Mouse (Mus musculus): ENCODE results near the gene She. TPM values are rescaled to one million over a fixed set of nuclear protein-coding genes. Genes with fewer than 3 reads are reported as not detected.

The She gene
- total RNA-seq, 2 experiments from 2014 or later, result 3.4 to 3.5 TPM

DNA sequence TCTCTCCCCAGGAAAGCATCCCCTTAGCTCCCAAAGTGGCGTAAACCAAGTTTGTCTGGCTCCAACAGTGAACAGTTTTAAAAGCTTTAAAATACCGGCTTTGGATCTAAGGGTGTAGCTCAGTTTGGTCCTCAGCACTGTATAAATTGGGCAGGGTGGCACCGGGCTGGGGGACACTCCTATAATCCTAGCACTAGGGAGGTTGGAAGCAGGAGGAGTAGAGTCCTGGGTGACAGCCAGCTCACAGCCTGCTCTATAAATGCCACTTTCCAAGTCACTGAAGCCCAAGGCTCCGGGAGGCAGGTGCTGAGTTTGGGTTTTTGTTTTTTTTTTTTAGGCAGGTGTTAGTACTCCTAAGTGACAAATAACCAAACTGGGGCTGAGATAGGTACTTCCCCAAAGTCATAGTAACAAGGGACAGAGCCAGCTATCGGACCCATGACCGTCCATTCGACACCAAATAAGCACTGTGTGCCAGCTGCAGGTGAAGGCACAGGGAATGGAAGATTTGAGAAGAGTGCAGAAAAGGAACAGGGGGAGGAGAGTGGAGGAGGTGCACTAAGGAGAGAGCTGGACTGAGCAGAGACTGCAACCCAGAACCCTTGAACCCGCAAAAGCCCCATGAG is 51.5 kb downstream of the She start:
- DNase-seq (ENCODE audit: low spot score in 2 of 2), result no peak

DNA sequence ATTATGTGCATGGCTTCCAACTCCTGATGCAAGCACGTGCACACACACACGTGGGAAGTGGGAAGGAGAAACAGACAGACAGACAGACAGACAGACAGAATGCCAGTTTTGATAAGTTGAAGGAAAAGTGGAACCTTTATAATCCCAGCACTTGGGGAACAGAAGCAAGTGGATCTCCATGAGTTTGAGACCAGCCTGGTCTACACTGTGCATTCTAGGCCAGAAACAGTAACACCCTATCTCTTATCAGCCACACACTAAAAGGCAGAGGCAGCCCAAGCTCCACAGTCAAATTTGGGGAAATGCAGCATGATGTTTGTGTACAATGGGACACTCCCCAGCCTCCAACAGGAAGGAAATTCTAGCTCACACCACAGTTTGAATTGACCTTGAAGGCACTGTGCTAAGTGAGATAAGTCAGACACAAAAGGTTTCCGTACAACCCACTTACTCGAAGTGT is 52.4 kb downstream of the She start:
- no peak for DNase-seq (ENCODE audit: low spot score in 2 of 2)

DNA sequence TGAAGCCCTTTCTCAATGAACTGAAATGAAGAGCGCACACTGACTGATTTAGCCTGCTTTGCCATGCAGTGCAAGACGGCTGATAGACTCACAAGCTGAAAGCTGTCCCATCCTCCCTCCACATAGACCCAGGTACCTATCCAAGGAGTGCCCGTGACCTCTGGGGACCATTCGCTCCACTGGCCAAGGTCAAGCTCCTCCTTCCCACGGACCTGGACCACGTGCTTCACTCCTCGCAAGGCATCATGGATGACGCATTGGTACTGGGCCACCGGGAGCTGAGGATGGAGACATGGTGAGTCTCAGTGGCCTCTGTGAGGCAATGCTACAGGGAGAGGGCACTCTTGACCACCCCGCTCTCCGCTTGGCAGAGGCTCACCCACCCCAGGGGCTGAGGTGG is 54.6 kb downstream of the She start:
- DNase-seq (ENCODE audit: low spot score in 2 of 2), result no peak

DNA sequence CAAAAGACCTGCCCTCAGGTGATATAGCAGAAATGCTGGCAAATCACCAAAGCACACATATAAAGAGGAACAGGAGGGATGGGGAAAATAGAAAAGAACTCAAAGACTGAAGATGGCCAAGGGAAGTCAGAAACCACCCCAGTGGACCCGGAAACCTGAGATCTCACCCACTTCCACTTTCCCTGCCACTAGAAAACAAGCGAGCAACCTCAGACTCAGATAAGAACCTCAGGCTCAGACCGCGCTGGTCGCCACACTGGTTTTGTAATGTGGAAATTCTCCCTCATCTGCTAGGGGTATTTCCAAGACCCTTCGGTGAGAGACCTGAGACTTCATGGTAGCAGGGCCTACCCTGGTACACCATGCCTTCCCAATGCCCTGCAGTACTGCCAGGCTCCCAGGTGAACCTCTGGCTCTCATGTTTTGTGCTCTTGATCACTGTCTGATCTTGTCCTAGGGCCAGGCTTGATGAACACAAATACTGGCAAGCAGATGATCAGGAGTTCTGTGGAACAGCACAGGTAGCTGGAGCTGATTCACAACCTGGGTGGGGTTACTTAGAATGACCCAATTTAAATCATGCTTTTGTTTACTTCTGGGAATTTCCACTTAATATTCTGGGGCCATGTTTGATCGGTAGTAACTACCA is 56.5 kb downstream of the She start:
- no peak for DNase-seq (ENCODE audit: low spot score in 2 of 2)

DNA sequence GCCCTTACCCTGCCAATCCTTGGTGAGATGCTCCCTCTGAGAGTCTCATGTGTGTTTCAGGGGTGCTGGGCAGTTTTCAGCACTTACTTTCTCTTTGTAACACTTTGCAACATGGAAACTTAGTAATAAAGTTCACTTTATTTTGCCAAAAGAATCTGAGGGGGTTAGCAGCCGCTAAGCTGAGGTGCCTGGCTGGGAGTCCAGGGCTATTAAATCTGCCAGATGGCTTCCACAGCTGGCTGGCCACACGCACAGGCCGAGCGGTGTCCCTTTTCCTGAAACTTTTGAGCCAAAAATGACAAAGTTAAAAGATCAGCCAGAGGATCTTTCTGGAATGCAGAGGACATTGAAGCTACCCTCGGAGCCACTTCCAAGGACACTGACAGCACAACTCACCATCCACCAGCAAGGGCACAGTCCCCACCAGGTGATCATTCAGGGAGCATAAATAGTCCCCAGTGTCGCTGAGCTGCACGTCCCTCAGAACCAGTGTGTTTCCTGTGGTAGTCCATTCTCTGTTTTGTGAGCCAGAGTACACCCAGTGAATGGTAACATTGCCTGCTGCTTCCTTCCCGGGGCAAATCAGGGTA is 58.8 kb downstream of the She start:
- no peak for DNase-seq (ENCODE audit: low spot score in 2 of 2)

DNA sequence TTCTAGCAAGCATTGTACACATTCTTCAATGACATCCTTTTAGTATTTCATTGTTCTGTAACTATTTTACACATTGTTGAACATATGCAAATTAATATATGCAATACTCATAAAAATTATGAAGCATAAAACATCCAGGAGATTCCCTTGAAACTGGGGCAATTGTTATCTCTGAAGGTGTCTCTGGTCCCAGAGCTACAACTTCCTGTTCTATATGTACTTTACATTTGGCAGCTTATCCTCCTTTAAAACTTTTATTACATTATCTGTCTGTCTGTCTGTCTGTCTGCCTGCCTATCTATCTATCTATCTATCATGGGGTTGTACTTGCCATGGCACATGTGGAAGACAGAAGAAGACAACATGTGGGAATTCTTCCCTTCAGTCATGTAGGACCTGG is 60.5 kb downstream of the She start:
- no peak for DNase-seq (ENCODE audit: low spot score in 2 of 2)

DNA sequence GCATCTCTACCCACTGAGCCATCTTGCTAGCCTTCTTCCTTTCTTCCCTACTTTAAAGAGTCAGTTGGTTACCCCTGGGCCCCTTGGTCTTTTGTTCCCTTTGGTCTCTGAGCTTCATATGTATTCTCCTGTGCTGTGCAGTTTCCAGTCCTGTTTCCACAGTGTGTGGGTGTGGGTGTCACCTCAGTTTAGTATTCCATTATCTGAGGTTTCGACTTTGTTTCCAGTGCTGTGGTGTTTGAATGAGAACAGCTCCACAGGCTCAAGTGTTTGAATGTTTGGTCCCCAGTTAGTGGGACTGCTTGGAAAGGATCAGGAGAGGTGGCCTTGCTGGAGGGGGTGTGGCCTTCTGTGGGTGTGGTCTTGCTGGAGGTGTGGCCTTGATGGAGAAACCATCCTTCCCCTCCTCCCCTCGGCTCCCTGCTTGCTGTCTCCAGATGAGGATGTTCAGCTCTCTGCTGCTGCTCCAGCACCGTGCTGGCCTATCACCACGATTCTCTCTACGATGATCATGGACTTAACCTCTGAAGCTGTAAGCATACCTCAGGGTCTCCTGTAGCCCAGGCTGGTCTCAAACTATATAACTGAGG is 61.4 kb downstream of the She start:
- no peak for DNase-seq (ENCODE audit: low spot score in 2 of 2)

DNA sequence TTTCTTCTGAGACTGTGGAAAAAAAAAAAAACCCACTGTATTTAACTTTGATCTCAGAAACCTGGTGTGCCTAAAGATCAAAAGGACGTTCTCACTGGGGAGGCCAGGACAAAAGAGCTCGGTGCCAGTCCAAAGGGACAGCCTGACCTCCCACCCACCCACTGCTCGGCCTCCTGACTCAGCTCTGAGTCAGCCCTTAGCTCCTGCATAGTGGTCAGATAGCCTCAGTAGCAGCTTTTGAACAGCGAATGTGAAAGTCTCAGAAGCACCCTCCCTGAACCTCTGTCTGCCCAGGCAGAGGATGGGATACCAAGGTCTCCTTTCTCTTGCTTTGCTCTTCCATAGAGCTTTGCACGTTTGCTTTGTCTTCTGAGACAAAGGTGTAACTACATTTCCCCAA is 65.4 kb downstream of the She start:
- no peak for DNase-seq (ENCODE audit: low spot score in 2 of 2)

DNA sequence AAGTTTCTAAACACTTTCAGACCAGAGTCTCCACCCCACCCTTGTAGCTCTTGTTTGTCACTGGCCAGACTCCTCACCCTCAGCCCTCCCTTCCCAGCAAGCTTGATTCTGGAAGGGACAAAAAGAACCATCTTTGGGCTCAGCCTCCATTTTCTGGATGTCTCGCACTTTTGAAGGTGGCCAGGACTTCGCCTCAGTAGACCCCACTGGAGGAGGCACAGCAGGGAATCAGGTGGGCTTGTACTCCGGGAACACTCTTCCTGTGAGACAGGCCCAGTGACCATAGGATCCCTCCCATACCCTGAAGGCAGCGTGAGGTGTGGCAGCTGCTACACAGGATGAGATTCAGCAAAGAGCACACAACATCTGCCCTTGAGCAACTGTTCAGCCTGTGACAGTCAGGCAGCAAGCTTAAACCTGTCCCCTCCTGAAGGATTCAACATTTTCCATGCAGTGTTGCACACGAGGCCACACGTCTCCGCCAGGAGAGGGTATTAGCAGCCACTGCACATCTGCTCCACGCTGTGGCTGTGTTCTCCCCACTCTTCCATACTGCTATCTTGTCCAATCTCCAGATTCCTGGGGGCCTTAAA is 66.1 kb downstream of the She start:
- no peak for DNase-seq (ENCODE audit: low spot score in 2 of 2)

DNA sequence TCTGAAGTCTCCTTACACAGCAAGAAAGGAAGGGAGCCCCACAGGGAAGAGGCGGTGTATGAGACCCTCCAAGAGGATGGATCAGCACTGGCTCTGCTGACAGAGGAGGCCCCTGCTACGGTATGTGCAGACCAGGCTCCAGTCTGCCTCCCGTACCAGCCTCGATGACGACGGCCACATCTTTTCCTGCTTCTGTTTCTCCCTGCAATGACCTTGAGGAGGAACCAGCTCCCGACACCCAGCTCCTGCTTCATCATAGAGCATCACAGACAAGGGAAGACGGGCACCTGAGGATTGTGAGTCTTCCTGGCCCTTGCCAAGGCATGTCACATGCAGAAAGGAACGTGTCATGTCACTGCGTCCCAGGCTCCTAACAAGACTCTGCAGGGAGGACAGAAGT is 66.8 kb downstream of the She start:
- DNase-seq (ENCODE audit: low spot score in 2 of 2), result no peak

DNA sequence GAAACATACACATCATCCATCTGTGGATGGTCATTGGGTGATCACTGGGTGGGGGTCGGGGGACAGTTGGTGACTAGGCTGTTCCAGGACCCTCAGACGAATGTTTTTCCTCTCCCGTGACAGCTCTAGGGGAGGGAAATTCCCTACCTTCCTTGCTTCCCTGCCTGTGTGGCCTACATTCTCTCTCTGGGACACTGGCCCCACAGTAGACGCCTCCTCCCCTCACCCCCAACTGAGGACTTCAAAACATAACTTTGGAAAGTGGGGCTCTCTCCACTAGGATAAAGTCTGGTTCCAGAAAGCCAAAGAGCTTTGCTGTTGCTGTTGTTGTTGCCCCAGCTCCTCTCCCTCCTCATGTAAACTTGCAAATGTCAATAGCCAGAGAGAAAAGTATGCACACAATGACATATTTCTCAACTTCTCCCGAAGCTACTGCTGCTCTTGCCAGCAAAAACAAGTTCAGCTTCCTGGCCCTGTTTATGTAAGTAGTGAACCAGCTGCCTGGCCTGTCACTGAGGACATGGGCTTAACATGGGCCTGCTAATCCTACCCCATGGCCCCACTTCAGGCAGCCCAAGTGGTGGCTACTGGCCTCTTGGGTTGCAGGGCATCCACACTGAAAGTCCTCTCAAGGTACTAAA is 67.8 kb downstream of the She start:
- DNase-seq (ENCODE audit: low spot score in 2 of 2), result no peak

DNA sequence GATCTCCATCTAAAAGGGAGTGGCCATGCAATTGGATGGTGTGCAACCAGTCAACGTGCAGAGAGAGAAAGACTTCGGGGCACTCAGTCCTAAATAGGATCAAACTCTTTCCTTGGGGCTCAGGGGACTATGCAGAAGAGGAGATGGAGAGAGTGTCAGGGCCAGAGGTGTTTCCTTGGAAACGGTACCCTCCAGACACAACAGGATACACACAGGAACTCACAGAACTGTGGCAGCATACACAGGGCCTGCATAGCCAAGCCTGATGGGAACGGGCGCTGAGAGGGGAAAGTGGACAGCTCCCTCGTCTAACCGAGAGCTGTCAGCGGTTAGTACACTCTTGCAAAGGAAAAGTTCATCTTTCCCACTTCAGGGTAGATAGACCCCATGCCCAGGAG is 68.3 kb downstream of the She start:
- DNase-seq (ENCODE audit: low spot score in 2 of 2), result no peak

DNA sequence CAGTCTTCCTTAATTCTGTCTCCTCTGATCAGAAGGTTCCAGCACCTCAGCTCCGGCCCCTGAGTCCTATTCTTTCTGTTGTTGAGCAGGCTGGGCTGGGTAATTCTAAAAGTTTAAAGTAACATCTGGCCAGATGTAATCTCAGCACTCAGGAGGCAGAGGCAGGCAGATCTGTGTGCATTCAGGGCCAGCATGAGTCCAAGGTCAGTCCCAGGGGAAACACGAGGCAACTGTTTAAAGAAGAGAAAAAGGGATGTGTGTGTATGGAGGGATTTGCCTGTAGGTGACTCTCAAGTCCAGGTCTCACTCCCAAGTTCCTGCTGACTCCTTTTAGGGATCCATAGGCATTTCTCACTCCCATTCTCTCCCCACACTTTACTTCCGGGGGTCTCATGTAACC is 76.7 kb downstream of the She start:
- DNase-seq (ENCODE audit: low spot score in 2 of 2), result no peak

Other genes with a start within 250 kb of the She start
- gene Adar, start 116.3 kb upstream of the She start, total RNA-seq (2021), result 10 to 100 TPM; 87.9 to 91.6 TPM
- 10 to 100 TPM; 27.5 to 28.0 TPM for gene Chrnb2, start 66.7 kb upstream of the She start, total RNA-seq (2021)
- gene Ube2q1, start 57.8 kb upstream of the She start, total RNA-seq (2021), result 10 to 100 TPM; 84.2 to 89.3 TPM
- 1 to 10 TPM; 5.0 to 6.1 TPM for gene Il6ra, start 81.8 kb downstream of the She start, total RNA-seq (2021)
- gene Atp8b2, start 132.1 kb downstream of the She start, total RNA-seq (2021), result 10 to 100 TPM; 77.3 to 93.0 TPM
- gene Hax1, start 167.4 kb downstream of the She start, total RNA-seq (2021), result 10 to 100 TPM; 67.8 to 71.8 TPM
- 10 to 100 TPM; 81.6 to 84.9 TPM for gene 4933434E20Rik, start 220.3 kb downstream of the She start, total RNA-seq (2021)
- gene Ubap2l, start 221.3 kb downstream of the She start, total RNA-seq (2021), result 100 to 1,000 TPM; 182 to 186 TPM
- 100 to 1,000 TPM; 193 to 202 TPM for gene Tpm3, start 241.3 kb downstream of the She start, total RNA-seq (2021)